ENCODE assay signal across 26 mouse cellular contexts in genomic region chr17:44586196-44586595, GRCm38 (mm10).
DNase-seq lines count a peak whose midpoint lies in the region; ATAC-seq and TF ChIP-seq lines count a peak whose summit lies in the region.
"Had no signal": no experiment of that assay in that cellular context is flagged by ENCODE, and none has a peak within 500 bp of the region (broad histone marks: within the 10 kb centered on the region; RNA-seq: fewer than 3 reads in every experiment).

No protein-coding gene starts in this region.

- no peak for TF ChIP-seq CTCF in forebrain, postnatal 0 days (IDR thresholded peaks at IDR 0.05; ENCODE audit: low read depth)
- TF ChIP-seq CTCF in brain, embryonic 14.5 days (IDR thresholded peaks at IDR 0.05; ENCODE audit: borderline replicate concordance, extremely low read depth, insufficient read depth, insufficient read length): no peak

- H3K4me3 ChIP-seq in forebrain, embryonic 11.5 days (ENCODE audit: low read depth, low read length): no peak overlapping the region
- no peak overlapping the region for H3K4me3 ChIP-seq in forebrain, postnatal 0 days (ENCODE audit: low read depth, low read length)
- no peak overlapping the region for H3K4me3 ChIP-seq in midbrain, embryonic 11.5 days (ENCODE audit: low read depth, low read length)
- H3K4me3 ChIP-seq in midbrain, embryonic 10.5 days: no peak overlapping the region
- H3K4me3 ChIP-seq: embryonic facial prominence, embryonic 13.5 days; embryonic facial prominence, embryonic 15.5 days; erythroblast, embryonic 14.5 days; forebrain, embryonic 10.5 days; forebrain, embryonic 13.5 days; forebrain, embryonic 15.5 days had no signal

- 0 out of 2 replicates have a peak, but pooled peaks have one; percentile 21 for ATAC-seq in forebrain, embryonic 11.5 days (replicated peaks; ENCODE audit: low FRiP score)
- ATAC-seq in forebrain, postnatal 0 days: no peak
- no peak for ATAC-seq in midbrain, embryonic 11.5 days (ENCODE audit: low FRiP score)
- ATAC-seq: activated CD4-positive, CD25-positive, alpha-beta regulatory T cell, adult 4 months; CD4-positive, CD25-positive, alpha-beta regulatory T cell, adult 4 months; forebrain, embryonic 13.5 days; forebrain, embryonic 15.5 days; Patski had no signal

- no peak overlapping the region for H3K4me2 ChIP-seq in forebrain, embryonic 11.5 days (ENCODE audit: low read depth, low read length, severe bottlenecking)
- no peak overlapping the region for H3K4me2 ChIP-seq in forebrain, postnatal 0 days (ENCODE audit: low read depth)
- H3K4me2 ChIP-seq in midbrain, embryonic 11.5 days: no peak overlapping the region
- H3K4me2 ChIP-seq: embryonic facial prominence, embryonic 13.5 days; embryonic facial prominence, embryonic 15.5 days; forebrain, embryonic 13.5 days; forebrain, embryonic 15.5 days had no signal

- no peaks in the 10 kb centered on the region for H3K9me3 ChIP-seq in forebrain, embryonic 11.5 days (ENCODE audit: control insufficient read depth, low read length)
- H3K9me3 ChIP-seq in forebrain, postnatal 0 days (ENCODE audit: low read length): no peaks in the 10 kb centered on the region
- no peaks in the 10 kb centered on the region for H3K9me3 ChIP-seq in midbrain, embryonic 11.5 days (ENCODE audit: control insufficient read depth, low read length)
- H3K9me3 ChIP-seq in midbrain, embryonic 10.5 days (replicated peaks): no peaks in the 10 kb centered on the region
- H3K9me3 ChIP-seq: embryonic facial prominence, embryonic 13.5 days; embryonic facial prominence, embryonic 15.5 days; forebrain, embryonic 10.5 days; forebrain, embryonic 13.5 days; forebrain, embryonic 15.5 days had no signal

- no peaks in the 10 kb centered on the region for H3K36me3 ChIP-seq in forebrain, embryonic 11.5 days (ENCODE audit: control insufficient read depth, insufficient read depth, low read length)
- H3K36me3 ChIP-seq in forebrain, postnatal 0 days (ENCODE audit: insufficient read depth): no peaks in the 10 kb centered on the region
- H3K36me3 ChIP-seq in midbrain, embryonic 11.5 days (ENCODE audit: control insufficient read depth, insufficient read depth, low read length): no peaks in the 10 kb centered on the region
- H3K36me3 ChIP-seq in midbrain, embryonic 10.5 days: no peaks in the 10 kb centered on the region
- H3K36me3 ChIP-seq: embryonic facial prominence, embryonic 13.5 days; embryonic facial prominence, embryonic 15.5 days; forebrain, embryonic 10.5 days; forebrain, embryonic 15.5 days; G1E had no signal

- TF ChIP-seq POLR2A in brain, embryonic 14.5 days (IDR thresholded peaks at IDR 0.05; ENCODE audit: borderline replicate concordance, extremely low read depth, insufficient read depth, insufficient read length, poor library complexity, severe bottlenecking): no peak

- no peaks in the 10 kb centered on the region for H3K27me3 ChIP-seq in forebrain, embryonic 11.5 days (ENCODE audit: control insufficient read depth, insufficient read depth, low read length)
- H3K27me3 ChIP-seq in forebrain, postnatal 0 days (ENCODE audit: insufficient read depth, low read length): no peaks in the 10 kb centered on the region
- H3K27me3 ChIP-seq in midbrain, embryonic 11.5 days (ENCODE audit: control insufficient read depth, insufficient read depth, low read length): no peaks in the 10 kb centered on the region
- no peaks in the 10 kb centered on the region for H3K27me3 ChIP-seq in midbrain, embryonic 10.5 days (ENCODE audit: low read depth, poor library complexity, severe bottlenecking)
- H3K27me3 ChIP-seq: embryonic facial prominence, embryonic 13.5 days; embryonic facial prominence, embryonic 15.5 days; forebrain, embryonic 13.5 days; forebrain, embryonic 15.5 days; Patski had no signal

- H3K9ac ChIP-seq in forebrain, embryonic 11.5 days (ENCODE audit: low read length): no peak overlapping the region
- H3K9ac ChIP-seq in forebrain, postnatal 0 days: no peak overlapping the region
- no peak overlapping the region for H3K9ac ChIP-seq in midbrain, embryonic 11.5 days (ENCODE audit: low read length)
- H3K9ac ChIP-seq: embryonic facial prominence, embryonic 13.5 days; embryonic facial prominence, embryonic 15.5 days; forebrain, embryonic 13.5 days; forebrain, embryonic 15.5 days had no signal

- no peak overlapping the region for H3K27ac ChIP-seq in forebrain, embryonic 11.5 days (ENCODE audit: low read depth, low read length)
- H3K27ac ChIP-seq in forebrain, postnatal 0 days (ENCODE audit: low read depth, low read length): no peak overlapping the region
- H3K27ac ChIP-seq in midbrain, embryonic 11.5 days (ENCODE audit: low read depth, low read length): no peak overlapping the region
- H3K27ac ChIP-seq in midbrain, embryonic 10.5 days (replicated peaks): no peak overlapping the region
- H3K27ac ChIP-seq: embryonic facial prominence, embryonic 13.5 days; embryonic facial prominence, embryonic 15.5 days; forebrain, embryonic 10.5 days; forebrain, embryonic 13.5 days; forebrain, embryonic 15.5 days had no signal

- H3K4me1 ChIP-seq in forebrain, embryonic 11.5 days (replicated peaks; ENCODE audit: control insufficient read depth, insufficient read depth, low read length): peaks cover 4% of the 10 kb centered on the region
- no peaks in the 10 kb centered on the region for H3K4me1 ChIP-seq in forebrain, postnatal 0 days (ENCODE audit: insufficient read depth)
- no peaks in the 10 kb centered on the region for H3K4me1 ChIP-seq in midbrain, embryonic 11.5 days (ENCODE audit: control insufficient read depth, insufficient read depth, low read length)
- peaks cover 9% of the 10 kb centered on the region for H3K4me1 ChIP-seq in midbrain, embryonic 10.5 days
- H3K4me1 ChIP-seq: embryonic facial prominence, embryonic 15.5 days; forebrain, embryonic 15.5 days had no signal

- 47% methylated on average over 3 of the region's 3 CpGs for WGBS in forebrain, embryonic 11.5 days
- WGBS in forebrain, postnatal 0 days: 26% methylated on average over 3 of the region's 3 CpGs
- 78% methylated on average over 3 of the region's 3 CpGs for WGBS in midbrain, embryonic 11.5 days
- 70% methylated on average over 3 of the region's 3 CpGs for WGBS in midbrain, embryonic 10.5 days

- no peak for DNase-seq in forebrain, embryonic 11.5 days (ENCODE audit: low spot score)
- DNase-seq in forebrain, postnatal 0 days: no peak
- DNase-seq in midbrain, embryonic 11.5 days (ENCODE audit: low spot score, missing footprints): peak; percentile 79
- no peak for DNase-seq in midbrain, embryonic 10.5 days (ENCODE audit: low spot score)
- peak; percentile 14 for DNase-seq in brain, embryonic 14.5 days (ENCODE audit: low read depth)
- DNase-seq: adrenal gland, adult 8-10 months; adrenal gland, postnatal 14 days; adrenal gland, postnatal 36 days; B cell, adult 2 months; cerebellum, adult 11 months; cerebellum, adult 18-20 months; cerebellum, adult 8-10 months; cerebellum, adult 9-11 months; cerebellum, postnatal 14 days; cerebellum, postnatal 36 days; embryo, embryonic 11 days had no signal

Comparison
In these comparisons a context has a peak if more than half of its experiments do, and no peak if none do; other contexts are left out.
1. DNase-seq: peak in midbrain, embryonic 11.5 days (single experiment) and brain, embryonic 14.5 days (single experiment); none in forebrain, embryonic 11.5 days (single experiment), forebrain, postnatal 0 days (single experiment) and midbrain, embryonic 10.5 days (single experiment).